ENCODE assay signal across 8 mouse cellular contexts in the genomic region with DNA sequence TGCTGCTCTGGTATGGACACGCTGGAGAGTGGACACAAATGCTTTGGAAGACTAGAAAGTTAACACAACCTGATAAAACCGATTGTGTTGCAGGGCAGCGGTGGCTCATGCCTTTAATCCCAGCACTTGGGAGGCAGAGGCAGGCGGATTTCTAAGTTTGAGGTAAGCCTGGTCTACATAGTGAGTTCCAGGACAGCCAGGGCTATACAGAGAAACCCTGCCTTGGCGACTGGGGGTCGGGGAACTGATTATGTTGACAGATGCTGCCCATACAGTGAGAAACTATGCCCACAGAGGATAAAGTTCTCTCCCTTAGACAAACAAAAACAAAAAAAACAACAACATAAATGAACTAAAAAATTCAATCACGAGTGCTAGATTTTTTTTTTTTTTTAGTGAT. TPM values are rescaled to one million over a fixed set of nuclear protein-coding genes. Genes with fewer than 3 reads are reported as not detected.
DNase-seq lines count a peak whose midpoint lies in the region; ATAC-seq and TF ChIP-seq lines count a peak whose summit lies in the region.

No protein-coding gene starts in this region.

- DNase-seq in kidney, postnatal 36 days: no peak
- DNase-seq in hindbrain, postnatal 0 days (ENCODE audit: low spot score): no peak
- DNase-seq in midbrain, postnatal 0 days (ENCODE audit: low spot score): no peak
- DNase-seq in cerebellum, postnatal 25 days: no peak
- no peak for DNase-seq in cerebellum, postnatal 4 days (ENCODE audit: low spot score in 2 of 2)
- no peak for DNase-seq in frontal cortex, postnatal 14 days (ENCODE audit: low spot score in 2 of 2)

- H3K9ac ChIP-seq in kidney, embryonic 16.5 days (replicated peaks; ENCODE audit: low read length): peak overlapping the region; percentile 93
- peak overlapping the region; percentile 93; the same call in 1 of the 2 replicates for H3K9ac ChIP-seq in embryonic facial prominence, embryonic 13.5 days
- H3K9ac ChIP-seq in hindbrain, postnatal 0 days (replicated peaks; ENCODE audit: low read length): peak overlapping the region; percentile 75; the same call in 1 of the 2 replicates
- H3K9ac ChIP-seq in midbrain, postnatal 0 days (replicated peaks; ENCODE audit: low read length, poor library complexity, severe bottlenecking): peak overlapping the region; percentile 93

- 47% methylated on average over 7 of the region's 7 CpGs for WGBS in kidney, embryonic 16.5 days
- 46% methylated on average over 7 of the region's 7 CpGs for WGBS in embryonic facial prominence, embryonic 13.5 days
- 36% methylated on average over 7 of the region's 7 CpGs for WGBS in hindbrain, postnatal 0 days
- WGBS in midbrain, postnatal 0 days: 44% methylated on average over 7 of the region's 7 CpGs

- H3K4me2 ChIP-seq in kidney, embryonic 16.5 days (replicated peaks; ENCODE audit: low read depth, low read length): peak overlapping the region; percentile 68
- H3K4me2 ChIP-seq in embryonic facial prominence, embryonic 13.5 days: peak overlapping the region; percentile 76
- H3K4me2 ChIP-seq in hindbrain, postnatal 0 days (ENCODE audit: low read depth, low read length): peak overlapping the region; percentile 90
- H3K4me2 ChIP-seq in midbrain, postnatal 0 days (ENCODE audit: low read depth, low read length, poor library complexity, severe bottlenecking): peak overlapping the region; percentile 77

- no peak overlapping the region for H3K27ac ChIP-seq in kidney, embryonic 16.5 days (ENCODE audit: low read length)
- H3K27ac ChIP-seq in embryonic facial prominence, embryonic 13.5 days: no peak overlapping the region
- peak overlapping the region; percentile 49; the same call in 1 of the 2 replicates for H3K27ac ChIP-seq in hindbrain, postnatal 0 days
- peak overlapping the region; percentile 87 for H3K27ac ChIP-seq in midbrain, postnatal 0 days (ENCODE audit: low read depth, low read length)

- peaks cover 27% of the 10 kb centered on the region for H3K4me1 ChIP-seq in kidney, embryonic 16.5 days (ENCODE audit: insufficient read depth, low read length)
- peaks cover 27% of the 10 kb centered on the region for H3K4me1 ChIP-seq in embryonic facial prominence, embryonic 13.5 days
- peaks cover 4% of the 10 kb centered on the region; the same call in 1 of the 2 replicates for H3K4me1 ChIP-seq in hindbrain, postnatal 0 days (ENCODE audit: insufficient read depth, low read length)
- peaks cover 4% of the 10 kb centered on the region; the same call in 1 of the 2 replicates for H3K4me1 ChIP-seq in midbrain, postnatal 0 days (ENCODE audit: insufficient read depth, low read length)

- TF ChIP-seq CTCF in hindbrain, postnatal 0 days (IDR thresholded peaks at IDR 0.05; ENCODE audit: low read depth): no peak
- no peak for TF ChIP-seq CTCF in midbrain, postnatal 0 days (IDR thresholded peaks at IDR 0.05)

- H3K9me3 ChIP-seq in kidney, embryonic 16.5 days (ENCODE audit: low read length): no peaks in the 10 kb centered on the region
- no peaks in the 10 kb centered on the region for H3K9me3 ChIP-seq in embryonic facial prominence, embryonic 13.5 days
- H3K9me3 ChIP-seq in hindbrain, postnatal 0 days (ENCODE audit: low read length): no peaks in the 10 kb centered on the region
- H3K9me3 ChIP-seq in midbrain, postnatal 0 days (ENCODE audit: low read length): no peaks in the 10 kb centered on the region

- no peak for ATAC-seq in kidney, embryonic 16.5 days (ENCODE audit: low FRiP score, low TSS enrichment)
- no peak for ATAC-seq in embryonic facial prominence, embryonic 13.5 days (ENCODE audit: insufficient number of reproducible peaks, insufficient read depth, low FRiP score, low TSS enrichment, low read depth)
- ATAC-seq in hindbrain, postnatal 0 days: 0 out of 2 replicates have a peak, but pooled peaks have one; percentile 7
- peak; percentile 18; the same call in 1 of the 2 replicates for ATAC-seq in midbrain, postnatal 0 days (ENCODE audit: low FRiP score)

- no peaks in the 10 kb centered on the region for H3K27me3 ChIP-seq in kidney, embryonic 16.5 days (ENCODE audit: insufficient read depth, low read length)
- H3K27me3 ChIP-seq in embryonic facial prominence, embryonic 13.5 days: no peaks in the 10 kb centered on the region
- H3K27me3 ChIP-seq in hindbrain, postnatal 0 days (ENCODE audit: insufficient read depth, low read length): no peaks in the 10 kb centered on the region
- no peaks in the 10 kb centered on the region for H3K27me3 ChIP-seq in midbrain, postnatal 0 days (ENCODE audit: insufficient read depth, low read length)

- H3K36me3 ChIP-seq in kidney, embryonic 16.5 days (ENCODE audit: insufficient read depth, low read length): peaks cover 9% of the 10 kb centered on the region; the same call in 1 of the 2 replicates
- peaks cover 17% of the 10 kb centered on the region for H3K36me3 ChIP-seq in embryonic facial prominence, embryonic 13.5 days
- peaks cover 4% of the 10 kb centered on the region; the same call in 1 of the 2 replicates for H3K36me3 ChIP-seq in hindbrain, postnatal 0 days (ENCODE audit: insufficient read depth, low read length)
- peaks cover 9% of the 10 kb centered on the region; the same call in 1 of the 2 replicates for H3K36me3 ChIP-seq in midbrain, postnatal 0 days (ENCODE audit: insufficient read depth, low read length)

- peak overlapping the region; percentile 74 for H3K4me3 ChIP-seq in kidney, embryonic 16.5 days (ENCODE audit: low read length)
- H3K4me3 ChIP-seq in embryonic facial prominence, embryonic 13.5 days: peak overlapping the region; percentile 85
- peak overlapping the region; percentile 70 for H3K4me3 ChIP-seq in hindbrain, postnatal 0 days (ENCODE audit: low read length)
- peak overlapping the region; percentile 81 for H3K4me3 ChIP-seq in midbrain, postnatal 0 days (ENCODE audit: low read depth, low read length)

RNA-seq across cellular contexts. Expression of gene Ccdc34, which starts 0.5 kb away (rescaled TPM):
- polyA plus RNA-seq in kidney, embryonic 16.5 days (2015; fragmentation: Nextera tagmentation; extraction: Ambion mirVana): 39.5 and 44.9 TPM in 2 replicates
- polyA plus RNA-seq in embryonic facial prominence, embryonic 13.5 days (2015; fragmentation: Nextera tagmentation; extraction: Ambion mirVana): 54.1 and 56.0 TPM in 2 replicates
- 15.8 and 18.6 TPM in 2 replicates for total RNA-seq in hindbrain, postnatal 0 days (2014; rRNA removed)
- polyA plus RNA-seq in hindbrain, postnatal 0 days (2015; fragmentation: Nextera tagmentation; extraction: Ambion mirVana): 30.2 and 32.3 TPM in 2 replicates
- total RNA-seq in midbrain, postnatal 0 days (2014; rRNA removed): 19.8 and 22.5 TPM in 2 replicates
- polyA plus RNA-seq in midbrain, postnatal 0 days (2015; fragmentation: Nextera tagmentation; extraction: Ambion mirVana): 27.7 and 28.9 TPM in 2 replicates

Comparison
In these comparisons a context has a peak if more than half of its experiments do, and no peak if none do; other contexts are left out.
1. ATAC-seq: peak in hindbrain, postnatal 0 days (single experiment) and midbrain, postnatal 0 days (single experiment); none in kidney, embryonic 16.5 days (single experiment) and embryonic facial prominence, embryonic 13.5 days (single experiment).
2. H3K27ac ChIP-seq: peak in hindbrain, postnatal 0 days (single experiment) and midbrain, postnatal 0 days (single experiment); none in kidney, embryonic 16.5 days (single experiment) and embryonic facial prominence, embryonic 13.5 days (single experiment).
3. Peak in every context shown above with its lines, with median percentiles within 50 percentile points of each other: H3K4me2 ChIP-seq, H3K4me3 ChIP-seq and H3K9ac ChIP-seq.